Mouse (Mus musculus): ENCODE data around the gene Ubtf.
"Not testable (repeated sequence)": the region's sequence is repeated elsewhere in the genome, so short reads cannot be mapped to it uniquely, and the experiment has no call there.

The Ubtf gene

DNA sequence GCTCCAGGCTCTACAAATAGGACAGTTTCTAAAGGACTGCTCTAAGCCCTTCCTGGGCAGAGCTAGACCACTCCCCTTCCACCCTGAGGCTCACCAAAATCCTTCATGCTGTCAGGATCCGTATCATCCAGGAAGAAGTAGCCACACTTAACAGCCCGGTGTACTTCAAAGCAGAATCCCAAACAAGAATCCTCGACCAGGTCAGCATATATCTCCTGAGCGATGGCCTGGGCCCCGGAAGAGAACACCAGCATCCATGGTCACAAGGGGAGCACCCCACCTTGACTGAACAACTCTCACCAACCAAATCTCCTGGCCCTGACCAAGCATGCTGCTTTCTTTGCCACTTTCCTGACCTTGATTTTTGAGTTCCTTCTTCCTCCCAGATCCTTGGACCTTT, 25.1 kb downstream of the Ubtf start:
- no peak for DNase-seq

DNA sequence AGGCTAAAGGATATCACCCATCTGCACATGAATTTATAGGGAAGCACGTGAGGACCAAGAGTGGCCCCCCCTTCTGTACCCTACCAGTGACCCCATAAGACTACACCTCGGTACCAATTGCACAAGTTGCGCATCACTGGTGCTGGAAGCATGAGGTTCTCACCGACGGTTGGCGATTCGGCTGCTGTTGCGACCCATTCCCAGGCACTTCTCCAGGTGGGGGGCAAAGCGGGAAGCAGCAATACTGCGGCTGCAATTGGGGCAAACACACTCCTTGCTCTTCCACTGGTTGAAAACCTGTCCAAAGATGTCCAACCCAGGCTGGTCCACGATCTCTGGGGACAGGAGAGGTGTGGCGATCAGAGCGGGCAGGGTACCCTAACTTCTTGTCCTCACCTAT, 25.6 kb downstream of the Ubtf start:
- DNase-seq: peak in 1 of 2 experiments; percentile 40

DNA sequence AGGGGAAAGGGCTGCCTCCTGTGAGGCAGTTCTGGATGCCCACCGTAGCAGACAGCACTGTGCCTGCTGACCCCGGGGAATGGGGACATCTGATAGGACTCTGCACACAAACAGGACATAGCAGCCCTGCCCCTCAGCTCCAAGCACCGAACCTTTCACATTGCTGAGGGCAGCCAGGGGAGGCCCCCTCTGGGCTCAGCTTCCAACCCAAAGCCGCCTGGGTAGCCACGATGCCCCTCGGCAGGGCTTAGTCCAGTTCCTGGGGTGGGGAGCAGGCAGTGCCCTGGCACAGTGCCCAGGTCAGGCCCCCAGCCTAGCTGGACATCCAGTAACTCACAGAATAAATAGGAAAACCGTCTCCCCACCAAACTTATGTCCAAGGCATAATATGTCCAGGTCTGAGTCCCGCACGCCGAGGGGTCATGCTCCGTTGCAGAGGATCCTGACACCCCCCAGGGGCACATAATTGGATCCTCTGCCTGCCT, 28.4 kb downstream of the Ubtf start:
- DNase-seq: no peak

DNA sequence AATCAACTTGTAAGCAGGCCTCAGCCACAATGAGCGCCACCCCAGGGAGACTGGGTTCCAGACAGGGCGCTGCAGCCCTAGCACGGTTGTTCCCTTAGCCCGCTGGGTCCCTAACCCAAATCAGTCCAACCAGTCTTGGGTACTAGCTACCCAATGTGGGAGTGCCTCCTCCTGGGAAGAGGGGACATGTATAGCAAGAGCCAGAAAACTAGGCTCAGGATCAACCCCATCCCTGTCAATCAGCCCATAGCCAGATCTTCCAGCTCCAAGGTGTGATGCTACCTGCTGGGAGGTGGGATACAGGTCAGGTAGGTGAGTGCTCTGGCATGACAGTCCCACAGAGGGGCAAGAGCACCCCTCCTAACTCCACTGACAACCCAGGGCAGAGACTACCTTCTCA, 29.4 kb downstream of the Ubtf start:
- no peak for DNase-seq

DNA sequence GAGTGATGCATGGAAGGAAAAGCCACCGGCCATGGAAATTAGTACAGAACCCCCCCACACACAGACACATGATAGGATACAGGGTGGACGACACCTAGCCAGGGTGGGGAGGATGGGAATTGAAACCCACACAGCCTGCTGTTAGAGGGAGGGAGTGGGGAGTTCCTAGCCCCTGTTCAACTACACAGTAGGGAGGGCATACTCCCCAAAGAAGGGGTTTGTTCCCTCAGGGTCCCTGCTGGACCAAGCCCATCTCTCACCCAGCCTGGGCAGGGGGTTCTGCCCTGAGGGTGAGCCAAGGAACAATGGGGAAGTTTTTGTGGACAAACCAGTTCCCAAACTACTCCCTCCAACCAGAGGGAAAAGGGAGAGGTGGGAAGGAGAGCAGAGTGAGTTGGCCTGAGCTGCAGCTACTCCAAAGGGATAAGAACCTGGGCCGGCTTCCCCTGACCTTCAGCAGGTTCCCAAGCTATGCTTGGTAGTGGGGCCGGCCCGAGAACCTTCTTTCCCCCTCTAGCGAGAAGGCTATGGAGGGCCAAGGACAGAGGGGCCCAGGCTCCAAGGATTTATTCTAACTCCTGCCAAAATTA, 29.9 kb downstream of the Ubtf start:
- DNase-seq: no peak

DNA sequence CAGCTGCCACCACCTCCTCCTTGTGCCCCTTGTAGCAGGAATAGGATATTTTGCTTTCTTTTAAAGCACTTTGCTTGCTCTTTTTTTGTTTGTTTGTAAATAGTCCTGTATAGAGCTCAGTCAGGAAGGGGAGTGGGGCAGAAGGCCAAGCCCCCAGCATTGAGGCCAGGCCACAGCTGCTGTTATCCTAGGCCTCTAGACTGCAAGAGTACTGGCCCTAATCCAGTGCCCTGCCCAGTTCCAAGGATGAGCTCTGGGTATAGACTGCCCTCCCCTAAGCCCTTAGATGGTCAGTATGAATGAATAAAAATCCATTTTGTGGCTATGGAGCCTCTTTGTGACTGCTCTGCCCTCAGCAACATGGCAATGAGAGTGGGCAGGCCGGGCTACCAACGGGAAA, 30.6 kb downstream of the Ubtf start:
- DNase-seq: no peak

DNA sequence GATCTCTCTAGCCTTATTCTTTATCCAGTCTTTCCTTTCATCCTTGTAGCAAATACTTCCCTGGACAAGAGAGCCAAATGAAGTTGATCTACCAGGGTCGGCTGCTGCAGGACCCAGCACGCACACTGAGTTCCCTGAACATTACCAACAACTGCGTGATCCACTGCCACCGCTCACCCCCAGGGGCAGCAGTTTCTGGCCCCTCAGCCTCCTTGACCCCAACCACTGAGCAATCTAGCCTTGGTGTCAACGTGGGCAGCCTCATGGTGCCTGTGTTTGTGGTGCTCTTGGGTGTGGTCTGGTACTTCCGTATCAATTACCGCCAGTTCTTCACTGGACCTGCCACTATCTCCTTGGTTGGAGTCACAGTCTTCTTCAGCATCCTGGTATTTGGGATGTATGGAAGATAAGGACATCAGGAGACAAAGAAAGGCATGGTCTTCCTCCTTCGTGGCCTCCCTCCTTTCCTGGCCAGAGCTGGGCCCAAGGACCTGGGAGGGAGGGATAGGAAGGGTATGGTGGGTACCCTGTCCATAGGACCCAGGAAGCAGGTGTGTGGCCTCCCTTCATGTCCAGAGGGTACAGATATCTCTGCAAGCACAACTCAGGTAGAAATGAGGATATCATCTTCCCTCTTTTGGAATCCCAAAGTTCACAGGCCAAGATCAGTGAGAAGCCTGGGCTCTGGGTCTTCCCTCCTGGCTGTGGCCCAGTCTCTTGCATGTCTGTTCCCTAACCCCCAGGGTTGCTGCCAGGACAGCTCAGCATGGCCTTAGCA, 31.3 kb downstream of the Ubtf start:
- DNase-seq: no peak

DNA sequence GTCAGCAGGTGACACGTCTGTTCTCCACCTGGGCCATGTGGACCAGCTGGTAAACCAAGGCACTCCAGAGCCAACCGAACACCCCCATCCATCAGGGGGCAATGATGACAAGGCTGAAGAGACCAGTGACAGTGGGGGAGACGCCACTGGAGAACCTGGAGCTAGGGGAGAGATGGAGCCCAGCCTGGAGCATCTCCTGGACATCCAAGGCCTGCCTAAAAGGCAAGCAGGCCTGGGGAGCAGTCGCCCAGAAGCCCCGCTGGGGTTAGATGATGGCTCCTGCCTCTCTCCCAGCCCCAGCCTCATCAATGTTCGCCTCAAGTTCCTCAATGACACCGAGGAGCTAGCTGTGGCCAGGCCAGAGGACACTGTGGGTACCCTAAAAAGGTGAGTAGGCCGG, 32.1 kb downstream of the Ubtf start:
- no peak for DNase-seq

DNA sequence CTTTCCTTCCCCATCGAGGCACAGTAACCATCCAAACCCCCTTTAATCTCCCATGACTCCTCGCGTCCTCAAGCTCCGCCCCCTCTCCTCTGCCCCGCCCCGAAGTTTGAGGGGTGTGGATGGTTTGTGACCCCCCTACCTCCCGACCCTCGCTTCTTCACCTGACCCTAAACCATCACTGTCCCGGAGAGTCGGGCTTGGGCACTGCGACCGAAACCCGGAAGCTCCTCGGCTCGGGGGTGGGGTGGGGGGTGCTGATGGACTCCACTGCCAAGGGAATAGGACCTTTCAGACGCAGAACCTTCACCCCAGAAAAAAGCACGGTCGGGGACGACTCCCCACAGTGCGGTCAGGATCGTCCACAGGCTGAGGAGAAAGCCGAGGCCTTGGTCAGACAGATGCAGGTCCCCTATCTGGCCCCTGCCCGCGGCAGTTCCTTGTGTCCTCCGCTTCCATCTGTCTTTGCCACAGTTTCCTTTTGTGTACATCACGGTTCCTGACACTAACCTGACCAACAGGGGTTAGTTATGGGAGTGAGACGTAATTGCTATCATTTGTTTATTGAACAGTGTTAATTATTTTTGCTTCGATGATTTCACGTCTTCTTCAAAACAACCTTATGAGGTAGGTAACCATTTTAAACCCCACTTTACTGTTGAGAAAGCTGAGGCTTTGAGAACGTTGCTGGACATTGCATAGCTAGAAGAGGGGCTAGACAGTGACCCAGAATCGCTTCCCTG, 34.3 kb downstream of the Ubtf start:
- DNase-seq: peak in 1 of 2 experiments; percentile 83

DNA sequence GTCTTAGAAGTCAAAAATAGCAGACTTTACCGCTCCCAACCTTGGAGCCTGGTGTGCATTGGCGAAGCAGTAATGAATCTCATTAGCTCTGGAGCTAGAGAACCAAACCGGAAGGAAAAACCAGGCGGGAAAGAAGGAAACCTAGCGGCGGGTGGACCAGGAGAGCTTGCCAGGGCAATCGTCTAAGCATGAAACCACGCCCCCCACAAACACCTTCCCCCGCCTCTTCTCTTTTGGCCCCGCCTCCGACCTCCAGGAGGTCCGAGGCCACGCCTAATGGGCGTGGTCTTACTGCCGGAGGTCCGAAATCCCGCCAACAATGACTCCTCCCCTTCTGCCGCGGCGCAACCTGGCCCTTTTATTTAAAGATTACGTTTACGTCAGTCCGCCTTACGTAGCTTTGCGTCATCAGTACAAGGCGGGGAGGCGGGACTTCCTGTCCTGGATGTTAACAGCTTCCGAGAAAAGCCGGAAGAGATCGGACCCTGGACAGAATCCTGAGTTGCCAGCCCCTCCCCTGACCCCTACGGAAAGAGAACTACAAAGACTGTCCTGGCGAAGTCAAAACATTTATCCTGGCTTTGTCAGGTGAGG, 34.9 kb downstream of the Ubtf start, which contains the start of gene Tmub2:
Gene Tmub2 (plus strand): TSS at position 431 of the 594 bp plus-strand sequence.
- peak; percentile 99 to 100 for DNase-seq

DNA sequence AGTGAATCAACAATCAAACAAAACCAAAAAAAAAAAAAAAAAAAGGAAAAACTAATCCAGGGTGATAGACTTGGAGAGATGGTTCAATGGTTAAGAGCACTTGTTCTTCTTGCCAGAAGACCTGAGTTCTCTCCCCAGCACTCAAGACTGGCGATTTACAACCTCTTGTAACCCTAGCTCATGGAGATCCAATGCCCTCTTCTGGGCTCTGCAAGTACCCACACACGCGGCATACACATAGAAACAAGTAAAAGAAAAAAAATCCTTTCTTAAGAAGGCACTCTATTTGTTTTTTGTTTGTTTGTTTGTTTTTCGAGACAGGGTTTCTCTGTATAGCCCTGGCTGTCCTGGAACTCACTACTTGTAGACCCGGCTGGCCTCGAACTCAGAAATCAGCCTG, 35.6 kb downstream of the Ubtf start:
- no peak for DNase-seq

DNA sequence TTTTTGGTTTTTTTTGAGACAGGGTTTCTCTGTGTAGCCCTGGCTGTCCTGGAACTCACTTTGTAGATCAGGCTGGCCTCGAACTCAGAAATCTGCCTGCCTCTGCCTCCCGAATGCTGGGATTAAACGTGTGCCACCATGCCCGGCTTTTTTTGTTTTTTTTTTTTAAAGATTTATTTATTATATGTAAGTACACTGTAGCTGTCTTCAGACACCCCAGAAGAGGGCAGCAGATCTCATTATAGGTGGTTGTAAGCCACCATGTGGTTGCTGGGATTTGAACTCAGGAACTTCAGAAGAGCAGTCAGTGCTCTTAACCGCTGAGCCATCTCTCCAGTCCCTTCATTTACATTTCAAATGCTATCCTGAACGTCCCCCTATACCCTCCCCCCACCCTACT, 39.3 kb downstream of the Ubtf start:
- DNase-seq: not testable (repeated sequence)

DNA sequence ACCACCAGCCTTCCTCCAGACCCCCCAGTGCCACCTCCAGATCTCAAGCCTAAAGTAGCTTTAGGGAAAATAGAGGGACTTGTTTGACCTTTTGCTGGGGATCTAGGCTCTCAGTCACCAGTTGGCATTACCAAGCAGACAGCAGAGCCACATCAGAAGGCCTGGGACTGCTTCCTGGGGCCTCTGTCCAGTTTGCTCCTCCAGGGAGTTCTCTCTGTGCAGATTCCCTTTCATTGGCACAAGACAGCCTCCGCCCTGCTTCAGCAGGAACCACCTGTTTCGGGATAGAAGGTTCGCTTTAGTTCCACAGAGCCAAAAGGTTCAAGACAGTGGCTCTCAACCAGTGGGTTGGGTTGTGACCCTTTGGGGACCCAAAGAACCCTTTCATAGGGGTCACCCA, 39.9 kb downstream of the Ubtf start:
- DNase-seq: no peak

DNA sequence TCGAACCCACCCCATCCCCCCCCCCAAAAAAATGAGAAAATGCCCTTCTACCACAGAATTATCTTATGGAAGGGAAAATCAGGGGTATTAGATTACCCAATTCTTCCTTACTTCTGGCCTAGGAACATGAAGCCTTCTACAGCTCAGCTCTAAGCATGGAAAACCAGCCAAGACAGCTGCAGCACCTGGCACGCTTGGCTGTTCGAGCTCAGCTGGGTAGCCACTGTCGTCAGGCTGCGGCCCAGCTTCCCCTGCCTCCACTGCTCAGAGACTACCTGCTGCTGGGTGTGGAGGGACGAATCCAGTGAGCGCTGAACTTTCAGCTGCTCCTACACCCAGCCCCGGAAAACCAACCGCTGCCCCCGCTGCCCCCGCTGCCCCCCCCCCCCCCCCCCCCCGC, 41.8 kb downstream of the Ubtf start:
- no peak for DNase-seq

DNA sequence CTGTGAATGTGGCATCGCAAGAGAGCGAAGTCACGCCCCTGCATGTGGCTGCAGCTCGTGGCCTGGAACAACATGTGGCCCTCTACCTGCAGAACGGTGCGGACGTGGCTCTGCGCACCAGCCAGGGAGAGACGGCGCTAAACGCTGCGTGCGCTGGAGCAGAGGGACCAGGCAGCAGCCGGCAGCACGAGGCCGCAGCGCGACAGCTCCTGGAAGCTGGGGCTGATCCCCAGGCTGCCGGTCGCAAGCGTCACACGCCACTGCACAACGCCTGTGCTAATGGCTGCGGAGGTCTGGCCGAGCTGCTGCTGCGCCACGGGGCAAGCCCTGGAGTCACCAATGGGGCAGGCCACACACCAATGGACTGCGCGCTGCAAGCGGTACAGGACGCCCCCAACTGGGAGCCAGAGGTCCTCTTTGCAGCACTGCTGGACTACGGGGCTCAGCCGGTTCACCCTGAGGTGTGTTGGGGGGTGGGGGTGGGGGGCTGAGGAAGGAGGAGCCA, 43.1 kb downstream of the Ubtf start:
- DNase-seq: peak; percentile 50 to 79

DNA sequence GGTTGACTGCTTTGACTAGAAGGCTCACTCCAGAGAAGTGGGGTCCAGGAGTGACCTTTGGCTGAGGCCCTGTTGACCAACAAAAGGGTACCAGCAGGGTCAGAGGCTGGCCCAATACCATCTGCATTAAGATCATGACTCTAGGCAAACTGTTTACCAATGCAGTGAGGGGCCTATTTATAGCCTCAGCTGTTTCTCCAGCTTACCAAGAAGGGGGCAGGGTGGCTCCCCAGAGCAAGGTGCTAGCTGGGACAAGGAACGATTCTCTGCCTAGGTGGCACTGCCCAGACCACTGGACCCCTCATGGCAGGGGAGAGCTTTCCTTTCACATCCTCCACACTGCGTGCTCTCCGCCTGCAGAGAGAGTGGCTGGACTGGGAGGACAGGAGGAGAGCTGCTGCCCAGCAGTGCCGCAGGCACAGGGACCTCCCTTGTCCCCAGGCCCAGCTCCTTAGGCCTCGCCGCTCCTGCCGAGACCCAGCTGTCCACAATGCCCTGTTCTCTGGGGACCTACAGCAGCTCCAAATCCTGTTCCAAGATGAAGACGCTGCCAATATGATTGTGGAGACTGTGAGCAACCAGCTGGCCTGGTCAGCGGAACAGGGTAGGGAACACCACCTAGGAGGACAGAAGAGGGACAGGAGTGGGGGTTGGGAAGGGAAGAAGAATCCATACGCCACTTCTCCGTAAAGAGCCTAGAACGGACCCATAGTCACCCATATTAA, 50.9 kb downstream of the Ubtf start, which contains the start of gene Asb16:
Gene Asb16 (plus strand): TSS at position 224 of the 725 bp plus-strand sequence.
- no peak for DNase-seq

DNA sequence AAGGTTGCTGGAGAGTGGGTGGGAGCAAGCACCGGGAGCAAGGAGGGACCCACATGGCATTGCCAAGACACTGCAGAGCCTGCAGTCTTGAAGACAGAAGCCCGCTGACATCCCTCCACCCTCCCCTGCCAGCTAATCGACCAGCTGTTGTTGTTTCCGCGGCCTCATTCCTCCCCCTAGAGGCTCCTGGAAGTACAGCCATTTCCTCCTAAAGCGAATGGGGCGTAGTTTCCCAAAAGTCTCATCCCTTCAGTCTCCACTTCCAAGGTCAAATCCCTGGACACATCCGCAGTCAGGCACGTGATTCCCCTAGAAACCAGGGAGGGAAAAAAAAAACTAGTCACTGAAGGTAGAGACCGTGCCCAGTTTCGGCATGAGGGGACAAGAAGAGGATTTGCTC, 52.1 kb downstream of the Ubtf start:
- DNase-seq: peak; percentile 80

DNA sequence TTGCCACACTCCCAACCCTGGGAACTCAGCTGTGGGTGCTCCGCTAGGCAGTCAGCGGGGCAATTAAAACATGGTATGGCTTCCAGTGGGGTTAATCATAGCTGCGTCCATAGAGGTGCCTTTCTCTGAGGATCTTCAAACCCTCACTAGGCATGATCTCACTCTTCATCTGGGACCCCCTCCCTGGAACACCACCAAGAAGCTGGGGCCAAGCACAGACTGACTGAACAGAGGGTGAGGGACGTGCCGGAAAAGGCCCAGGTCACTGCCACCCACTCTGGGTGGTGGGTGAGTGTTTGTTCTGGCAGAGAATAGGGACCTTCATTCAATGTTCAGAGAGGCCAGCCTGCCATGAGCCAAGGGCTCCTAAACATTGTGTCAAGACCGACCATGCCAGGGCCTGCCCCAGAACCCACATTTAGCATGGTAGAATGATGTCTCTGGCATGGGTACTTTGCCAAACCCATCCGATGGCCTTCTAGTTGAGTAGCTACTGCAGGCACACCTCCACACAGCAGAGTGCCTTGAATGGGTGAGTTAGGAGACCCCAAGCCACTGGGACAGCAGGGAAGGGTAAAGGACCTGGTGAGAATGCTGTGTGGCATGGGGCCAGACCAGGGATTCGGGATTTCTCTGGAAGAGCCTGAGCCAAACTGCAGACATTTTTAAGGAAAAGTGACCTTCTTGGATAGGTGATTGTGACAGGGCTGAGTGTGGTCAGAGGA, 52.7 kb downstream of the Ubtf start:
- DNase-seq: no peak

DNA sequence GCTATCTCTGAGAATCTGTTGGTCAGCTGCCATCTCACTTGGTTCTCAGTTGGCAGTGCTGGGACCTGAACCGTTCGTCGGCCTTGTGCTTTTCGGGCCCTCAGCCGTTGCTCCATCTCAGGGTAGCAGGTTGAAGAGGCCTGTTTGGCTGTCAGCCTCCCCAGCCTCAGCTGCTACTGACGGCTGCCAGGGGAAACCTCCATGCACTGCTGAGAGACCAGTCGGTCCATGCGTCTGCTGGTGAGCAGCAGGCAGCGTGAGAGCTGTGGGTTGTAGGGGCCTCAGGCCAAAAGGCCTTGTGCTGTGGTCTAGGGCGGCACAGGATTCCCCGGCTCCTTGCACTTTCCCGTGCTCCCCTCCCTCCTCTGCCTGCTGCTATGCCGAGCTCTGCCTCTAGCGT, 53.7 kb downstream of the Ubtf start:
- DNase-seq: no peak

DNA sequence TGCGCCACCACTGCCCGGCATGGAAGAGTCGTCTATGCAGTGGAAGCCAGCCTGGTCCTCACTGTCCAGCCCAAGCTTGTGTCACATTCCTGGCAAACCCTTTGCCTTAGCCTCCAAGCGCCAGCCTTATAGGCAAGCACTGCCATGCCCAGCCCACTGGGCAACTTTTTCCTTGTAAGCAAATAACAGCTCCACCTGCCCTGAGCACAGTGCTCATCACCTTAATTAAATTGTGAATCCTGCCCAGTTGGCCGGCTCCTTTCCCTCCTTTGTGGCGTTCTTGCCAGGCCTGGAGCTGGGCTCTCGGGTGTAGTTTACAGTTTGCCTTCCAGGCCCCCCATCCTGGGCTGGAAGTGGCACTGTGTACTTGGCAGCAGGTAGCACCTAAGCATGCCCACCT, 56.3 kb downstream of the Ubtf start:
- DNase-seq: no peak

DNA sequence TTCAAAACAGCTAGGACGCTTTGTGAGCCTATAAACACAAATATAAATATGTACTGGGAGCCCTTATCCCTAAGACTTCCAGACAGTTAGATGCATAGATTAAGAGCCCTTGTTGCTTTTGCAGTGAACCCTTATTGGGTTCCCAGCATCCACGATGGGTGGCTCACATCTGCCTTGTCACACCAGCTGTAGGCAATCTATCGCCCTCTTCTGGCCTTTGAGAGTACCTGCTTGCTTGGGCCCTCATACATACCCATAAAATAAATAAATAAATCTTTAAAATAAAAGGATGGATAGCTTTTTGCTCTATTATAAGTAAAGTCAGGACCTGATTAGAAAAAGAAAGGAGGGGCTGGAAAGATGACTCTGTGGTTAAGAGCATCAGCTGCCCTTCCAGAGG, 61.0 kb downstream of the Ubtf start:
- no peak for DNase-seq

DNA sequence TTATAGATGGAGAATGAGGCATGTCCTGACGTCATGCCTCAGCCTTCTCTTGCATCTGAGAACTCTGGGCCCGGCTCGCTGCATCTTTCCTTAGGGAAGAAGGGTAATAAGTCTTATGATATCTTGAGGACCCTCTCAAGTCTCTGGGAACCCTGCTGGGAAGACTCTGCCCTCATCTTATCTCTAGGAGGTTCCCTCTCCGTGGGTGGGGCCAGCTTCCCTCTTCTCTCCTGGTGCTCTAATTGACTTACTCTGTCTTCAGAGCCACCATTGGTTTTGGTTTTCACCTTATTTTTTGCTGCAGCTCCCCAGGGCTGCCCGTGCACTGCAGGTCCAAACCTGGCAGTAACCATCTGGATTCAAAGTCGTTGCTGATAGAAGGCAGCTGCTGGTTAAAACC, 61.4 kb downstream of the Ubtf start:
- DNase-seq: no peak
